Mouse (Mus musculus) stomach, embryonic 14.5 days (tissue): ENCODE measurements at regions not wholly inside any gene's neighbourhood (a gene's known extent, or its start where the extent isn't known, plus 50 kb on each side); places are given as distances from the start of the nearest gene placed in this dataset.

Source experiments
- ATAC-seq: fragments of 200-750 bp; cut with Nextera tagmentation; 2 replicates; pipeline ENCODE4 v1.8.0; 2017; ENCODE audit warnings: low read depth, moderate TSS enrichment; ENCODE audit not compliant: insufficient number of reproducible peaks, insufficient read depth, low FRiP score
- H3K27ac ChIP-seq: fragments of 300-500 bp; sonication (generic); 2 replicates; pipeline ENCODE4 v1.5.1; 2014; ENCODE audit warnings: mild to moderate bottlenecking, low read length, moderate library complexity, mixed read lengths
- H3K27me3 ChIP-seq: fragments of 300-500 bp; sonication (generic); 2 replicates; pipeline ENCODE4 v1.6.1; 2014; ENCODE audit warnings: low read length, control low read depth, mixed read lengths; ENCODE audit not compliant: control insufficient read depth, insufficient read depth
- H3K36me3 ChIP-seq: fragments of 300-500 bp; sonication (generic); 2 replicates; pipeline ENCODE4 v1.6.1; 2014; ENCODE audit warnings: mild to moderate bottlenecking, control low read depth, low read length, moderate library complexity, mixed read lengths; ENCODE audit not compliant: control insufficient read depth, insufficient read depth
- H3K4me1 ChIP-seq: fragments of 300-500 bp; sonication (generic); 2 replicates; pipeline ENCODE4 v1.6.1; 2014; ENCODE audit warnings: low read length, control low read depth, mixed read lengths; ENCODE audit not compliant: control insufficient read depth, insufficient read depth
- H3K4me2 ChIP-seq: fragments of 300-500 bp; sonication (generic); replicated peaks from 2 replicates; pipeline ENCODE4 v1.6.1; 2014; ENCODE audit warnings: low read depth, low read length, control low read depth
- H3K4me3 ChIP-seq: fragments of 300-500 bp; sonication (generic); 2 replicates; pipeline ENCODE4 v1.5.1; 2014; ENCODE audit warnings: low read depth, low read length, control low read depth
- H3K9ac ChIP-seq: fragments of 300-500 bp; sonication (generic); replicated peaks from 2 replicates; pipeline ENCODE4 v1.6.1; 2014; ENCODE audit warnings: low read depth, mild to moderate bottlenecking, control low read depth, low read length, moderate library complexity, mixed read lengths
- H3K9me3 ChIP-seq: fragments of 300-500 bp; sonication (generic); 2 replicates; pipeline ENCODE4 v1.6.1; 2016; ENCODE audit warnings: low read depth, low read length, control low read depth; ENCODE audit not compliant: control insufficient read depth
- WGBS: fragments of 180-500 bp; shearing (Covaris S2); extraction: QIAGEN DNeasy Blood & Tissue Kit; methylation state at CpG from one replicate; pipeline ENCODE4 v1.1.7; 2014; 5-methylcytosine and 5-hydroxymethylcytosine counted together

GRCm38 (mm10) chr13:71164012-71164411 lies 322.4 kb upstream of the Adamts16 start:
- Histone ChIP-seq H3K4me1 (no peaks in the 10 kb centered on the region), H3K9me3 (no peaks in the 10 kb centered on the region), H3K27me3 (no peaks in the 10 kb centered on the region), H3K9ac (no peak overlapping the region), H3K36me3 (no peaks in the 10 kb centered on the region), H3K4me2 (no peak overlapping the region), H3K4me3 (no peak overlapping the region), H3K27ac (no peak overlapping the region)
- ATAC-seq = no peak
- 92% methylated on average over 2 of the region's 2 CpGs for WGBS

GRCm38 (mm10) chr13:71162952-71163351 lies 321.3 kb upstream of the Adamts16 start:
- Histone ChIP-seq H3K4me1 (no peaks in the 10 kb centered on the region), H3K9me3 (no peaks in the 10 kb centered on the region), H3K4me2 (no peak overlapping the region), H3K27ac (no peak overlapping the region), H3K36me3 (no peaks in the 10 kb centered on the region), H3K4me3 (no peak overlapping the region), H3K27me3 (no peaks in the 10 kb centered on the region), H3K9ac (no peak overlapping the region)
- WGBS = 65% methylated on average over 2 of the region's 2 CpGs
- no peak for ATAC-seq

GRCm38 (mm10) chr13:71158300-71158860 lies 316.8 kb upstream of the Adamts16 start:
- 58% methylated on average over 13 of the region's 13 CpGs for WGBS

GRCm38 (mm10) chr13:71157656-71158299 lies 316.2 kb upstream of the Adamts16 start:
- Histone ChIP-seq H3K36me3 (no peaks in the 10 kb centered on the region), H3K9me3 (no peaks in the 10 kb centered on the region), H3K4me3 (no peak overlapping the region), H3K27ac (no peak overlapping the region), H3K4me2 (peak overlapping the region; percentile 16; the same call in 1 of the 2 replicates), H3K9ac (no peak overlapping the region), H3K27me3 (no peaks in the 10 kb centered on the region), H3K4me1 (no peaks in the 10 kb centered on the region)
- 47% methylated on average over 14 of the region's 14 CpGs for WGBS
- ATAC-seq = no peak

More at GRCm38 (mm10) chr13:71158300-71158860, 316.8 kb upstream of the Adamts16 start:
- Histone ChIP-seq H3K9me3 (no peaks in the 10 kb centered on the region), H3K36me3 (no peaks in the 10 kb centered on the region), H3K9ac (no peak overlapping the region), H3K4me1 (no peaks in the 10 kb centered on the region), H3K27me3 (no peaks in the 10 kb centered on the region), H3K4me3 (no peak overlapping the region), H3K27ac (no peak overlapping the region), H3K4me2 (peak overlapping the region; percentile 16; the same call in 1 of the 2 replicates)
- no peak for ATAC-seq

- no peak overlapping the region for H3K27ac ChIP-seq
- no peak overlapping the region for H3K4me3 ChIP-seq
- WGBS = 18% methylated on average over 1 of the region's 1 CpGs
- H3K27me3 ChIP-seq = no peaks in the 10 kb centered on the region
- no peaks in the 10 kb centered on the region for H3K9me3 ChIP-seq
- no peaks in the 10 kb centered on the region for H3K36me3 ChIP-seq
- H3K4me2 ChIP-seq = no peak overlapping the region
- H3K9ac ChIP-seq = no peak overlapping the region
- H3K4me1 ChIP-seq = no peaks in the 10 kb centered on the region
- no peak for ATAC-seq
Measured at GRCm38 (mm10) chr13:71150092-71150491, 308.5 kb upstream of the Adamts16 start.

- H3K27ac ChIP-seq = no peak overlapping the region
- ATAC-seq = no peak
- 34% methylated on average over 5 of the region's 5 CpGs for WGBS
Measured at GRCm38 (mm10) chr13:71149303-71149696, 307.7 kb upstream of the Adamts16 start.

GRCm38 (mm10) chr13:71148491-71149302 lies 307.1 kb upstream of the Adamts16 start:
- no peaks in the 10 kb centered on the region for H3K4me1 ChIP-seq
- H3K27me3 ChIP-seq = no peaks in the 10 kb centered on the region
- H3K27ac ChIP-seq = no peak overlapping the region
- no peak overlapping the region for H3K4me3 ChIP-seq
- no peaks in the 10 kb centered on the region for H3K36me3 ChIP-seq
- H3K9ac ChIP-seq = no peak overlapping the region
- H3K9me3 ChIP-seq = no peaks in the 10 kb centered on the region
- WGBS = 20% methylated on average over 8 of the region's 8 CpGs
- ATAC-seq = no peak
- H3K4me2 ChIP-seq = no peak overlapping the region

More at GRCm38 (mm10) chr13:71149303-71149696, 307.7 kb upstream of the Adamts16 start:
- H3K36me3 ChIP-seq = no peaks in the 10 kb centered on the region
- H3K4me2 ChIP-seq = no peak overlapping the region
- no peak overlapping the region for H3K9ac ChIP-seq
- H3K27me3 ChIP-seq = no peaks in the 10 kb centered on the region
- no peaks in the 10 kb centered on the region for H3K9me3 ChIP-seq
- no peaks in the 10 kb centered on the region for H3K4me1 ChIP-seq
- H3K4me3 ChIP-seq = no peak overlapping the region

GRCm38 (mm10) chr13:71146859-71147443 lies 305.3 kb upstream of the Adamts16 start:
- no peaks in the 10 kb centered on the region for H3K4me1 ChIP-seq
- no peaks in the 10 kb centered on the region for H3K27me3 ChIP-seq
- no peak for ATAC-seq
- H3K4me3 ChIP-seq = no peak overlapping the region
- 79% methylated on average over 3 of the region's 3 CpGs for WGBS
- H3K9ac ChIP-seq = no peak overlapping the region
- H3K4me2 ChIP-seq = no peak overlapping the region
- H3K36me3 ChIP-seq = no peaks in the 10 kb centered on the region
- no peak overlapping the region for H3K27ac ChIP-seq
- no peaks in the 10 kb centered on the region for H3K9me3 ChIP-seq
